Mouse (Mus musculus) heart, postnatal 0 days (tissue): ENCODE data around the gene Zswim8. TPM values are rescaled to one million over a fixed set of nuclear protein-coding genes. Genes with fewer than 3 reads are reported as not detected.

Experiments
- ATAC-seq: fragments of 200-750 bp; cut with Nextera tagmentation; 2 replicates; pipeline ENCODE4 v1.8.0; 2017; ENCODE audit warnings: low read depth, moderate number of reproducible peaks, moderate library complexity; ENCODE audit not compliant: insufficient read depth
- DNase-seq: peaks from one replicate; pipeline ENCODE4 v3.0.0-alpha.2; 2016; ENCODE audit warnings: low spot score
- H3K27ac ChIP-seq: fragments of 300-500 bp; sonication (generic); 2 replicates; pipeline ENCODE4 v1.5.1; 2014; ENCODE audit warnings: low read depth, mild to moderate bottlenecking
- H3K27me3 ChIP-seq: fragments of 300-500 bp; sonication (generic); 2 replicates; pipeline ENCODE4 v1.6.1; 2014; ENCODE audit warnings: low read length, mixed read lengths; ENCODE audit not compliant: control insufficient read depth, insufficient read depth
- H3K36me3 ChIP-seq: fragments of 300-500 bp; sonication (generic); replicated peaks from 2 replicates; pipeline ENCODE4 v1.6.1; 2014; ENCODE audit warnings: low read length, mixed read lengths; ENCODE audit not compliant: control insufficient read depth, insufficient read depth
- H3K4me1 ChIP-seq: fragments of 300-500 bp; sonication (generic); 2 replicates; pipeline ENCODE4 v1.6.1; 2014; ENCODE audit warnings: antibody characterized with exemption; ENCODE audit not compliant: control insufficient read depth, insufficient read depth
- H3K4me2 ChIP-seq: fragments of 300-500 bp; sonication (generic); 2 replicates; pipeline ENCODE4 v1.6.1; 2014; ENCODE audit warnings: low read depth, mild to moderate bottlenecking, low read length, moderate library complexity
- H3K4me3 ChIP-seq: fragments of 300-500 bp; sonication (generic); 2 replicates; pipeline ENCODE4 v1.5.1; 2014; ENCODE audit warnings: low read depth, low read length
- H3K9ac ChIP-seq: fragments of 300-500 bp; sonication (generic); replicated peaks from 2 replicates; pipeline ENCODE4 v1.6.1; 2014; ENCODE audit warnings: low read depth, low read length, mixed read lengths
- H3K9me3 ChIP-seq: fragments of 300-500 bp; sonication (generic); replicated peaks from 2 replicates; pipeline ENCODE4 v1.6.1; 2016; ENCODE audit warnings: low read length; ENCODE audit not compliant: control insufficient read depth
- CTCF ChIP-seq: IDR thresholded peaks from 2 replicates; pipeline ENCODE4 v1.5.1; 2016; ENCODE audit warnings: antibody characterized with exemption, control low read depth, low read depth
- EP300 ChIP-seq: IDR thresholded peaks from 2 replicates; pipeline ENCODE4 v1.6.1; 2016; ENCODE audit warnings: antibody characterized with exemption, low read depth
- WGBS: fragments of 180-500 bp; shearing (Covaris S2); extraction: QIAGEN DNeasy Blood & Tissue Kit; methylation state at CpG from one replicate; pipeline ENCODE4 v1.1.7; 2014; 5-methylcytosine and 5-hydroxymethylcytosine counted together
- polyA plus RNA-seq: library from polyadenylated mRNA; unstranded; fragments of >200 nt; fragmentation: Nextera tagmentation; extraction: Ambion mirVana; gene quantifications from 2 replicates; pipeline ENCODE4 v1.2.1, GENCODE M21; 2015
- total RNA-seq: library from RNA; depleted of rRNA; stranded (reverse); fragments of >200 nt; gene quantifications from 2 replicates; pipeline ENCODE4 v1.2.3, GENCODE M21; 2014; ENCODE audit warnings: low replicate concordance

Gene Zswim8
- total and polyA plus RNA-seq, 2 experiments from 2014 or later = 14.2 to 78.8 TPM

DNA sequence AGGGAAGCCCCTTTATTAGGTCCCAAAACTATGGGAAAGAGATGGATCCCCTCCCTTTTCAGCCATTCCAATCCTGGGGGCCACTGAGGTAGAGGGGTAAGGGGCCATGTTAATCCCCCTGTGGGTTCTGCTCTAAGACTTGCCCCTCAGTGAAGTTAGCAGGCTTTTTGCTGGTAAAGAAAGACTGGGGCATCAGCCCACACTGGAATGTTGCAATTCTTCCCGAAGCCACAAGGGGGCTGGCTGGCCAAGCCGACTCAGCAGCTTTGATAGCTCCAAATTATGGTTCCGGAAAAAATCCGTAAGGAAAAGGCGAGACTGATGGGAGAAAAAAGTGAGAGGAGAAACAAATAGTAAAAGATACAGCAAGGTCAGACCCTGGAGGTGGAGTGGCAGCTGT, 16.7 kb downstream of the Zswim8 start:
- H3K9ac ChIP-seq = no peak overlapping the region
- H3K9me3 ChIP-seq = no peaks in the 10 kb centered on the region
- 0 out of 2 replicates have a peak, but pooled peaks cover 6% of the 10 kb centered on the region for H3K4me1 ChIP-seq
- H3K4me2 ChIP-seq = no peak overlapping the region
- peak; percentile 46 for DNase-seq
- TF ChIP-seq CTCF = peak; percentile 74
- TF ChIP-seq EP300 = no peak
- WGBS = 9% methylated on average over 5 of the region's 5 CpGs
- no peaks in the 10 kb centered on the region for H3K27me3 ChIP-seq
- ATAC-seq = no peak
- no peak overlapping the region for H3K4me3 ChIP-seq
- H3K27ac ChIP-seq = no peak overlapping the region
- peaks cover 98% of the 10 kb centered on the region for H3K36me3 ChIP-seq

DNA sequence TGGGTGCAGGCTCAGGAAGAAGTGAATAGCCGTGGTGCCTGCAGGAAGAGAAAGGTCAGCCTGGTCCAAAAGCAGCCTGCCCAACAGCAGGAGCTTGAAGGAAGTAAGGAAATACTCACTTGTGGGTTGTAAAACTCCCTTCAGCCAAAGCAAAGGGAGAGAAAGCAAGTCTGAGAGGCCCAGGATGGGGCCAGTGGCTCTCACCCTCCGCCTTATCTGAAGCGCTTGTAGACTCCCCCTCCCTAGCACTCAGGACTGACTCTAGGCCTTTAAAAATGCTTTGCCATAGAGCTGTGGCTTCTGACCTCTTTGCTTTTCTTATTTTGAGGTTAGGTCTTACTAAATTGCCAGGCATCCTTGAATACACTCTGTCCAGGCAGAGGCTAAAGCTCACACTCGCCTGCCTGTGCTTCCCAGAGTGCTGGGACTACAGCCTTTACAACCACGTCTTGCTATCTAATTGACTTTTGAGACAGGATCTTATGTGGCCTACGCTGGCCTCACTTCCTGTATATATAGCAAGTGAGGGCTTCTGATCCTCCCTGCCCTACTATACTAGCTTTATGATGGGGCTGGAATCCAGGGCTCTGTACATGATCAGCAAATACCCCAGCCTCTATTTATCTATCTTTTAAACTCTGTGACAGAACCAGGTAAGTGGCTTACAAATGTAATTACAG, 18.4 kb downstream of the Zswim8 start:
- no peaks in the 10 kb centered on the region for H3K9me3 ChIP-seq
- H3K27ac ChIP-seq = peak overlapping the region; percentile 58
- 0 out of 2 replicates have a peak, but pooled peaks cover 6% of the 10 kb centered on the region for H3K4me1 ChIP-seq
- no peak overlapping the region for H3K4me2 ChIP-seq
- H3K4me3 ChIP-seq = no peak overlapping the region
- no peak for TF ChIP-seq CTCF
- no peaks in the 10 kb centered on the region for H3K27me3 ChIP-seq
- DNase-seq (no peak), ATAC-seq (no peak)
- no peak overlapping the region; the same call in 1 of the 2 replicates for H3K9ac ChIP-seq
- H3K36me3 ChIP-seq = peaks cover 98% of the 10 kb centered on the region
- WGBS = 32% methylated on average over 6 of the region's 6 CpGs

DNA sequence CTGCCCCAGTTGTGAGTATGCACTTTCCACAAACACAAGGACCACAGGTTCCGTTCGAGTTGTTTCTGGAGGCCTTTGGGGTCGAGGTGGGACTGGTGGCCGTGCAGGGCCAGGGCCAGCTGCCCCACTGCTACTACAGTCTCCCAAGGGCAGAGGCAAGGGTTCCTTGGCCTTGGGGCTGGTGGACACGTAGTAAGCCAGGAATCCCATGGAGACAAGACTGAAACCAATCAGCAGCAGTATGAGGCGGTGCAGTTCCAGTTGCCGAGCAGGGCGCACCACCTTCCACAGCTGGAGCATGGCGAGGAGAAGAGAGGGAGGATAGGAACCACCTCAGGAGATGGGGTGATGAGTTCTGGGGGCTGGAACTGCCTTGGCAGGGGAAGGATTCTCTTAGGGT, 22.5 kb downstream of the Zswim8 start:
- Histone ChIP-seq H3K27me3 (no peaks in the 10 kb centered on the region), H3K4me2 (no peak overlapping the region), H3K4me3 (no peak overlapping the region), H3K9ac (no peak overlapping the region), H3K9me3 (no peaks in the 10 kb centered on the region), H3K4me1 (peaks cover 16% of the 10 kb centered on the region), H3K36me3 (peaks cover 75% of the 10 kb centered on the region), H3K27ac (no peak overlapping the region)
- DNase-seq = no peak
- no peak for TF ChIP-seq CTCF
- TF ChIP-seq EP300 = no peak
- no peak for ATAC-seq
- WGBS = 87% methylated on average over 9 of the region's 9 CpGs

DNA sequence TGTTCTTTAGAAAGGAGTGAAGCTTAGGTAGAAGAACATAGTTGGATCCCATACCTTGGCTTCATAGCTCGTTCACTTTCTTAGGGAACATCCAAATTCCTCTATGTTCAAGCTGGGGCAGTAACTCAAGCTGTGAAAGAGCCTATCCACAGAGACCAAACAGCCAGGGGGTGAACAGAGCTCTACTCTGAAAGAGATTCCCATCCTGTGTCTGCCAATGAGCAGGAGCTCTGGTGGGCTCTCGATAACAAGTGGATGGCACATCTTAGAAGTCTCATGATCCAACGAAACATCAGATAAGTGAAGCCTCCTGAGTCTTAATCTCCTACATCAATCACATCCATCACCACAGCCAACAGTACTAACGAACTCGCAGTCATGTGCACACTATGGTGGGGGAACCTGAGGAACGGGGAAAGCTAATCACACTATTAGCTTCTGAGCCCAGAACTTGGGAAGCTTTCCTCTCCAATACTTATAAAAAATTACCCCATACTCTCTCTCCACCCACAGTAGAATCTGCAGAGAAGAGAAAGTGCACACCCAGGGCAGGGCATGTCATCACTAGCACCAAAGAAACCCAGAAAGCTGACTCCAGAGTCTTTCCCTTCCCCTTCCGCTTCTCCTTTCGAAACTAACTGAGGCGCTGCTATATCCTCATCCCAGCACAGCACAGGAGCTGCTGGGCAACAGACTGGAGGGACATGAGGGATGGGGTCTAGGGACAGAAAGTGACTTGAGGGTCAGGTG, 23.7 kb downstream of the Zswim8 start:
- DNase-seq (no peak), ATAC-seq (no peak)
- 85% methylated on average over 9 of the region's 9 CpGs for WGBS
- H3K36me3 ChIP-seq = peaks cover 71% of the 10 kb centered on the region
- no peaks in the 10 kb centered on the region for H3K9me3 ChIP-seq
- H3K4me2 ChIP-seq = no peak overlapping the region
- no peak for TF ChIP-seq CTCF
- no peak for TF ChIP-seq EP300
- peaks cover 20% of the 10 kb centered on the region for H3K4me1 ChIP-seq
- H3K27ac ChIP-seq = no peak overlapping the region
- H3K27me3 ChIP-seq = no peaks in the 10 kb centered on the region
- H3K9ac ChIP-seq = no peak overlapping the region
- H3K4me3 ChIP-seq = no peak overlapping the region

DNA sequence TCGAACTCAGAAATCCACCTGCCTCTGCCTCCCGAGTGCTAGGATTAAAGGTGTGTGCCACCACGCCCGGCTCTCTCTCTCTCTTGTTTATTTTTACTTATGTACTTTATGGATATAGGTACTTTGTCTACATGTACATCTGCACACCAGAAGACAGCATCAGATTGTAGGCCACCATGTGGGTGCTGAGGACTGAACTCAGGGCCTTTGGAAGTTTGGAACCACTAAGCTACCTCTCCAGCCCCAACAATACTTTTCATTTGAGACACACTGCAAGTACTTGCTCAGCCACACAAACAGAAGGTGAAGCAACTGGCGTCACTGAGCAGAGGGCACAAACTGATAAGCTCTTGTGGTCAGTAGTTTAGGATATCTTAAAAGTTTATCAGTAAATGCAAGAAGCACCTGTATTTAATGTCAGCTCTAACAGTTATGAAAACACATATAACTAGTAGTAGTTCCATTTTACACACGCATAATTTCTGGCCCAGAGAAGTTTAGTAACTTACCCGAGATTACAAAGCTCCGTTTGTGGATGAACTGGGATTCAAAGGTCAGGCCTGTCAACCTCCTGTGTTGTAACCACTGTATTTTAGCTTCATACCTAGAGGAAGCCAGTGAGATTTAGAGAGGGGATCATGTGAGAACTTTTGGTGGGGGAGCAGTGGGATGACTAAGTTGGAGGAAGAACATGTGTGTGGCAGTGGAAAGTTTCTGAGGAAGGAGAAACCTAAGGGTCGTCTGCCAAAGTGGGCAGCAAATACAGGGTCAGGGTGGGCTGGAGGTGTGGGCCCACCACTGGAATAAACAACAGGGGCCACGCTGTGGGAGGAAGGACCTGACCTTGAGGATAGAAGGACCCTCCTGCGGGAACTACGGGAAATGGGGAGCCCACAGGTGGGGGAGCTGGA, 25.9 kb downstream of the Zswim8 start:
- DNase-seq (no peak), ATAC-seq (no peak)
- Histone ChIP-seq H3K4me1 (peaks cover 20% of the 10 kb centered on the region), H3K27me3 (no peaks in the 10 kb centered on the region), H3K4me2 (peak overlapping the region; percentile 97), H3K4me3 (peak overlapping the region; percentile 86), H3K9ac (peak overlapping the region; percentile 96), H3K27ac (peak overlapping the region; percentile 98), H3K36me3 (peaks cover 60% of the 10 kb centered on the region), H3K9me3 (no peaks in the 10 kb centered on the region)
- TF ChIP-seq EP300 = no peak
- no peak for TF ChIP-seq CTCF
- 39% methylated on average over 12 of the region's 12 CpGs for WGBS
